Mouse (Mus musculus): ENCODE measurements around the gene Dsn1.

The Dsn1 gene

GRCm38 (mm10) chr2:157006511-157007233 lies at the start of gene Dsn1:
TSS of gene Dsn1 (minus strand) at chr2:157007154.
- peak; percentile 72 for DNase-seq (ENCODE audit: low read depth, low spot score)

- DNase-seq (ENCODE audit: low read depth, low spot score) = no peak
These were observed 48.8 kb upstream of the Dsn1 start for GRCm38 (mm10) chr2:157055721-157056120.

- no peak for DNase-seq (ENCODE audit: low read depth, low spot score)
These were observed 47.9 kb upstream of the Dsn1 start for GRCm38 (mm10) chr2:157054816-157055215.

- DNase-seq (ENCODE audit: low read depth, low spot score) = no peak
These were observed 47.3 kb upstream of the Dsn1 start for GRCm38 (mm10) chr2:157054297-157054696.

- DNase-seq (ENCODE audit: low read depth, low spot score) = no peak
These were observed 46.8 kb upstream of the Dsn1 start for GRCm38 (mm10) chr2:157053787-157054186.

GRCm38 (mm10) chr2:157053124-157053523 lies 46.2 kb upstream of the Dsn1 start:
- no peak for DNase-seq (ENCODE audit: low read depth, low spot score)

GRCm38 (mm10) chr2:157052448-157052847 lies 45.5 kb upstream of the Dsn1 start:
- no peak for DNase-seq (ENCODE audit: low read depth, low spot score)

- DNase-seq (ENCODE audit: low read depth, low spot score) = no peak
These were observed 42.9 kb upstream of the Dsn1 start for GRCm38 (mm10) chr2:157049831-157050243.

- DNase-seq (ENCODE audit: low read depth, low spot score) = no peak
These were observed 41.6 kb upstream of the Dsn1 start for GRCm38 (mm10) chr2:157048395-157049181.

GRCm38 (mm10) chr2:157046956-157047355 lies 40.0 kb upstream of the Dsn1 start:
- no peak for DNase-seq (ENCODE audit: low read depth, low spot score)

- DNase-seq (ENCODE audit: low read depth, low spot score) = no peak
These were observed 39.0 kb upstream of the Dsn1 start for GRCm38 (mm10) chr2:157045932-157046331.

GRCm38 (mm10) chr2:157043987-157044386 lies 37.0 kb upstream of the Dsn1 start:
- DNase-seq (ENCODE audit: low read depth, low spot score) = no peak

GRCm38 (mm10) chr2:157043556-157043955 lies 36.6 kb upstream of the Dsn1 start:
- no peak for DNase-seq (ENCODE audit: low read depth, low spot score)

GRCm38 (mm10) chr2:157041421-157041820 lies 34.5 kb upstream of the Dsn1 start:
- DNase-seq (ENCODE audit: low read depth, low spot score) = no peak

- DNase-seq (ENCODE audit: low read depth, low spot score) = no peak
These were observed 33.7 kb upstream of the Dsn1 start for GRCm38 (mm10) chr2:157040649-157041046.

GRCm38 (mm10) chr2:157039900-157040648 lies 33.1 kb upstream of the Dsn1 start:
- no peak for DNase-seq (ENCODE audit: low read depth, low spot score)

- no peak for DNase-seq (ENCODE audit: low read depth, low spot score)
These were observed 30.3 kb upstream of the Dsn1 start for GRCm38 (mm10) chr2:157037303-157037702.

- DNase-seq (ENCODE audit: low read depth, low spot score) = no peak
These were observed 29.4 kb upstream of the Dsn1 start for GRCm38 (mm10) chr2:157036400-157036799.

- DNase-seq (ENCODE audit: low read depth, low spot score) = no peak
These were observed 28.4 kb upstream of the Dsn1 start for GRCm38 (mm10) chr2:157035371-157035770.

GRCm38 (mm10) chr2:157030804-157031203 lies 23.9 kb upstream of the Dsn1 start:
- peak; percentile 79 for DNase-seq (ENCODE audit: low read depth, low spot score)

GRCm38 (mm10) chr2:157028261-157028660 lies 21.3 kb upstream of the Dsn1 start:
- DNase-seq (ENCODE audit: low read depth, low spot score) = no peak

Data from WW6 (cell line).